Mouse (Mus musculus) G1E (cell line): ENCODE measurements around the gene Pepd.

Experiments used
- CTCF ChIP-seq: IDR thresholded peaks from 2 replicates; pipeline ENCODE4 v1.5.1; 2012; ENCODE audit warnings: low read depth, low read length, inconsistent platforms, mixed read lengths
- GATA1 ChIP-seq: IDR thresholded peaks from 2 replicates; pipeline ENCODE4 v1.6.1; 2012; ENCODE audit warnings: borderline replicate concordance, low read length, inconsistent platforms, mixed read lengths
- GATA2 ChIP-seq: IDR thresholded peaks from 2 replicates; pipeline ENCODE4 v1.6.1; 2012; ENCODE audit warnings: low read depth, low read length, inconsistent platforms, borderline replicate concordance
- POLR2AphosphoS5 ChIP-seq: IDR thresholded peaks from 2 replicates; pipeline ENCODE4 v1.6.1; 2012; ENCODE audit warnings: low read depth, low read length, inconsistent platforms; ENCODE audit not compliant: insufficient replicate concordance
- TAL1 ChIP-seq: conservative IDR thresholded peaks from 2 replicates; pipeline ENCODE4 v1.6.1; 2012; ENCODE audit warnings: low read depth, low read length, inconsistent platforms, mixed read lengths

- no peak for TF ChIP-seq CTCF
- TF ChIP-seq TAL1, result no peak
- no peak for TF ChIP-seq GATA2
- no peak for TF ChIP-seq GATA1
- TF ChIP-seq POLR2AphosphoS5, result no peak
Observed at GRCm38 (mm10) chr7:34888891-34889290, 23.3 kb upstream of the Pepd start.
